Comparison of ENCODE assay signal across 9 mouse cellular contexts in genomic region chr16:37851366-37851765, GRCm38 (mm10). TPM values are rescaled to one million over a fixed set of nuclear protein-coding genes. Genes with fewer than 3 reads are reported as not detected.
DNase-seq lines count a peak whose midpoint lies in the region; ATAC-seq lines count a peak whose summit lies in the region.
"Had no signal": no experiment of that assay in that cellular context is flagged by ENCODE, and none has a peak within 500 bp of the region (broad histone marks: within the 10 kb centered on the region; RNA-seq: fewer than 3 reads in every experiment).

No protein-coding gene starts in this region.

- H3K4me1 ChIP-seq in embryonic facial prominence, embryonic 11.5 days (ENCODE audit: control insufficient read depth, insufficient read depth, low read length) = no peaks in the 10 kb centered on the region
- H3K4me1 ChIP-seq in lung, embryonic 15.5 days = peaks cover 19% of the 10 kb centered on the region

- ATAC-seq in embryonic facial prominence, embryonic 11.5 days (replicated peaks; ENCODE audit: insufficient number of reproducible peaks, low FRiP score, low TSS enrichment, low read depth) = peak; percentile 68
- peak; percentile 71; the same call in 1 of the 2 replicates for ATAC-seq in lung, embryonic 15.5 days (ENCODE audit: borderline replicate concordance, extremely low read depth, low FRiP score, low TSS enrichment)

- no peaks in the 10 kb centered on the region for H3K36me3 ChIP-seq in embryonic facial prominence, embryonic 11.5 days (replicated peaks; ENCODE audit: control insufficient read depth, insufficient read depth, low read depth, low read length)
- H3K36me3 ChIP-seq in lung, embryonic 15.5 days = no peaks in the 10 kb centered on the region

- no peaks in the 10 kb centered on the region for H3K27me3 ChIP-seq in embryonic facial prominence, embryonic 11.5 days (ENCODE audit: control insufficient read depth, insufficient read depth, low read length)
- no peaks in the 10 kb centered on the region for H3K27me3 ChIP-seq in lung, embryonic 15.5 days

- DNase-seq in embryo, embryonic 10 days (ENCODE audit: low spot score) = peak; percentile 89
- DNase-seq in embryonic facial prominence, embryonic 11.5 days (ENCODE audit: low spot score) = peak; percentile 77
- peak; percentile 69 for DNase-seq in kidney, adult 11 months
- no peak for DNase-seq in layer of hippocampus, postnatal 10 days (ENCODE audit: low spot score in 2 of 2)
- DNase-seq in urinary bladder, adult 2 months (ENCODE audit: low spot score) = no peak
- no peak for DNase-seq in urinary bladder, postnatal 4 days (ENCODE audit: low spot score in 2 of 2)

- no peaks in the 10 kb centered on the region for H3K9me3 ChIP-seq in embryonic facial prominence, embryonic 11.5 days (replicated peaks; ENCODE audit: control insufficient read depth, low read length)
- no peaks in the 10 kb centered on the region for H3K9me3 ChIP-seq in lung, embryonic 15.5 days

- no peak overlapping the region for H3K9ac ChIP-seq in embryonic facial prominence, embryonic 11.5 days (replicated peaks; ENCODE audit: low read length)
- no peak overlapping the region for H3K9ac ChIP-seq in lung, embryonic 15.5 days

- H3K4me2 ChIP-seq in embryonic facial prominence, embryonic 11.5 days (ENCODE audit: low read depth, low read length) = no peak overlapping the region
- H3K4me2 ChIP-seq in lung, embryonic 15.5 days = no peak overlapping the region

- 12% methylated on average over 5 of the region's 5 CpGs for WGBS in embryonic facial prominence, embryonic 11.5 days
- 31% methylated on average over 5 of the region's 5 CpGs for WGBS in lung, embryonic 15.5 days

- no peak overlapping the region for H3K27ac ChIP-seq in embryonic facial prominence, embryonic 11.5 days (replicated peaks; ENCODE audit: low read depth, low read length)
- peak overlapping the region; percentile 46; the same call in 1 of the 2 replicates for H3K27ac ChIP-seq in lung, embryonic 15.5 days
- H3K27ac ChIP-seq: left cerebral cortex, adult 2 months had no signal

- no peak overlapping the region for H3K4me3 ChIP-seq in embryonic facial prominence, embryonic 11.5 days (ENCODE audit: low read depth, low read length)
- no peak overlapping the region for H3K4me3 ChIP-seq in lung, embryonic 15.5 days
- H3K4me3 ChIP-seq: erythroblast, embryonic 14.5 days; left cerebral cortex, adult 2 months had no signal

RNA-seq across cellular contexts. Expression of gene Gm36028, which starts 9.6 kb away (rescaled TPM):
- polyA plus RNA-seq in embryonic facial prominence, embryonic 11.5 days (2014; fragmentation: Nextera tagmentation; extraction: Ambion mirVana) = 0.32 TPM in 1 of 2 replicates, not detected in the other
- polyA plus RNA-seq in lung, embryonic 15.5 days (2015; fragmentation: Nextera tagmentation; extraction: Ambion mirVana) = 0.22 and 0.38 TPM in 2 replicates
- not detected for total RNA-seq in layer of hippocampus, postnatal 10 days (2021)
- polyA plus RNA-seq in urinary bladder, adult 2 months (2012; rRNA removed) = 0.12 and 0.15 TPM in 2 replicates
- total RNA-seq: left cerebral cortex, adult 2 months had no signal
- polyA plus RNA-seq: erythroblast, embryonic 14.5 days had no signal

RNA-seq across cellular contexts. Expression of gene Lrrc58, which starts 16.8 kb away (rescaled TPM):
- 61.8 and 62.9 TPM in 2 replicates for polyA plus RNA-seq in embryonic facial prominence, embryonic 11.5 days (2014; fragmentation: Nextera tagmentation; extraction: Ambion mirVana)
- polyA plus RNA-seq in lung, embryonic 15.5 days (2015; fragmentation: Nextera tagmentation; extraction: Ambion mirVana) = 62.5 and 62.7 TPM in 2 replicates
- total RNA-seq in layer of hippocampus, postnatal 10 days (2021) = 100 to 1,000 TPM; 122 to 134 TPM
- polyA plus RNA-seq in urinary bladder, adult 2 months (2012; rRNA removed) = 26.5 and 33.0 TPM in 2 replicates

Comparison
In these comparisons a context has a peak if more than half of its experiments do, and no peak if none do; other contexts are left out.
1. DNase-seq: peak in embryo, embryonic 10 days (single experiment), embryonic facial prominence, embryonic 11.5 days (single experiment) and kidney, adult 11 months (single experiment); none in layer of hippocampus, postnatal 10 days (0 of 2), urinary bladder, adult 2 months (single experiment) and urinary bladder, postnatal 4 days (0 of 2).